Mouse (Mus musculus): Measurements from ENCODE around the gene Clec10a.

GRCm38 (mm10) chr11:70178756-70179155, 22.8 kb downstream of the Clec10a start:
- TF ChIP-seq POLR2A (IDR thresholded peaks at IDR 0.05; ENCODE audit: insufficient read depth, low read depth, low read length) (no peak), EP300 (IDR thresholded peaks at IDR 0.05; ENCODE audit: insufficient read depth, low read depth, low read length) (no peak), CTCF (IDR thresholded peaks at IDR 0.05) (no peak)

Measured in heart, adult 2 months (tissue).